24 mouse cellular contexts compared by ENCODE assay signal in the genomic region with DNA sequence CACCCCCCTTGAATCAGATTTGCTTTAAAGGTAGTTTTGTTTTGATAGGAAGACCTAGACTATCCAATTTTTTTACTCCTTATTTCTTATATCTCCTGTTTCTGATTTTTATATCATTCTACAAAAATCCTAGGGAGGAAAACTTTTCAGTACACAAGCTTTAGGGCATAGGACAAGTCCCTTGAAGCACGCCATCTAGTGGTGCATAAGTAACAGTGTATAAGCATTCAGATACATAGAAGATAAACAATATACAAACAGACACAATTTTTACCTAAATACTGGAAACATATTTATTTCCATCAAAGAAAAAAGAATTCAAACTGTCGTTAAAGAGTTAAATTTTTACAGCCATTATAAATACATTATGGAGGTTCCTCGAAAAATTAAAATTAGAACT. TPM values are rescaled to one million over a fixed set of nuclear protein-coding genes. Genes with fewer than 3 reads are reported as not detected.
DNase-seq lines count a peak whose midpoint lies in the region; ATAC-seq and TF ChIP-seq lines count a peak whose summit lies in the region.
"Had no signal": no experiment of that assay in that cellular context is flagged by ENCODE, and none has a peak within 500 bp of the region (broad histone marks: within the 10 kb centered on the region; RNA-seq: fewer than 3 reads in every experiment).

No protein-coding gene starts in this region.

- no peaks in the 10 kb centered on the region for H3K27me3 ChIP-seq in kidney, postnatal 0 days (ENCODE audit: insufficient read depth, low read length)
- H3K27me3 ChIP-seq: embryonic facial prominence, embryonic 15.5 days; heart, embryonic 15.5 days; limb, embryonic 12.5 days; liver, embryonic 12.5 days; megakaryocyte, embryonic 14.5 days; midbrain, embryonic 13.5 days; neural tube, embryonic 12.5 days had no signal

- H3K9ac ChIP-seq in kidney, postnatal 0 days (ENCODE audit: low read depth, low read length): no peak overlapping the region
- H3K9ac ChIP-seq: embryonic facial prominence, embryonic 15.5 days; forebrain, postnatal 0 days; heart, embryonic 15.5 days; limb, embryonic 12.5 days; liver, embryonic 12.5 days; midbrain, embryonic 13.5 days; neural tube, embryonic 12.5 days had no signal

- H3K4me3 ChIP-seq in kidney, postnatal 0 days (replicated peaks; ENCODE audit: low read depth, low read length): no peak overlapping the region
- H3K4me3 ChIP-seq: embryonic facial prominence, embryonic 15.5 days; heart, embryonic 15.5 days; limb, embryonic 12.5 days; liver, embryonic 12.5 days; megakaryocyte, embryonic 14.5 days; midbrain, embryonic 13.5 days; neural tube, embryonic 12.5 days had no signal

- peak; percentile 48; the same call in 1 of the 2 replicates for TF ChIP-seq CTCF in kidney, postnatal 0 days (IDR thresholded peaks at IDR 0.05; ENCODE audit: low read depth)

- no peaks in the 10 kb centered on the region for H3K4me1 ChIP-seq in kidney, postnatal 0 days (replicated peaks; ENCODE audit: insufficient read depth, low read length)
- H3K4me1 ChIP-seq: embryonic facial prominence, embryonic 15.5 days; heart, embryonic 15.5 days; limb, embryonic 12.5 days; liver, embryonic 12.5 days; megakaryocyte, embryonic 14.5 days; midbrain, embryonic 13.5 days; neural tube, embryonic 12.5 days had no signal

- H3K36me3 ChIP-seq in kidney, postnatal 0 days (ENCODE audit: insufficient read depth, low read length): no peaks in the 10 kb centered on the region
- H3K36me3 ChIP-seq: embryonic facial prominence, embryonic 15.5 days; G1E; heart, embryonic 15.5 days; limb, embryonic 12.5 days; liver, embryonic 12.5 days; midbrain, embryonic 13.5 days; neural tube, embryonic 12.5 days had no signal

- no peak overlapping the region for H3K4me2 ChIP-seq in kidney, postnatal 0 days (ENCODE audit: low read length)
- H3K4me2 ChIP-seq: embryonic facial prominence, embryonic 15.5 days; heart, embryonic 15.5 days; limb, embryonic 12.5 days; liver, embryonic 12.5 days; midbrain, embryonic 13.5 days; neural tube, embryonic 12.5 days had no signal

- no peak for ATAC-seq in kidney, postnatal 0 days (replicated peaks; ENCODE audit: low FRiP score, low read depth)
- ATAC-seq: forebrain, postnatal 0 days; hindbrain, postnatal 0 days; liver, embryonic 12.5 days; midbrain, embryonic 13.5 days had no signal

- DNase-seq in embryo, embryonic 10 days (ENCODE audit: low spot score): peak; percentile 8
- DNase-seq in embryo, embryonic 9.5 days (ENCODE audit: extremely low spot score): no peak
- DNase-seq in kidney, postnatal 0 days (ENCODE audit: low spot score): peak; percentile 1
- DNase-seq in kidney, postnatal 10 days: no peak
- DNase-seq in retina, embryonic 14.5 days (ENCODE audit: low spot score): peak; percentile 2
- no peak for DNase-seq in retina, postnatal 1 day
- no peak for DNase-seq in kidney, adult 9 months
- DNase-seq: adrenal gland, postnatal 25 days; cerebellum, adult 8-10 months; cerebellum, postnatal 36 days; forebrain, postnatal 0 days; gastrocnemius, postnatal 36 days; kidney, adult 11 months; lung, adult 2 months; thymus, postnatal 25 days had no signal

- H3K27ac ChIP-seq in kidney, postnatal 0 days: no peak overlapping the region
- H3K27ac ChIP-seq: embryonic facial prominence, embryonic 15.5 days; heart, embryonic 15.5 days; hindbrain, postnatal 0 days; limb, embryonic 12.5 days; liver, embryonic 12.5 days; midbrain, embryonic 13.5 days; neural tube, embryonic 12.5 days had no signal

- no peaks in the 10 kb centered on the region for H3K9me3 ChIP-seq in kidney, postnatal 0 days (replicated peaks; ENCODE audit: low read length)
- H3K9me3 ChIP-seq: embryonic facial prominence, embryonic 15.5 days; G1E; heart, embryonic 15.5 days; limb, embryonic 12.5 days; liver, embryonic 12.5 days; megakaryocyte, embryonic 14.5 days; midbrain, embryonic 13.5 days; neural tube, embryonic 12.5 days had no signal

- WGBS in kidney, postnatal 0 days: 55% methylated on average over 3 of the region's 3 CpGs

RNA-seq across cellular contexts. Expression of gene Hdx, which starts 11.2 kb away (rescaled TPM):
- polyA plus RNA-seq in kidney, postnatal 0 days (2015; fragmentation: Nextera tagmentation; extraction: Ambion mirVana): 0.56 and 0.57 TPM in 2 replicates
- polyA plus RNA-seq: G1E had no signal

Comparison
In these comparisons a context has a peak if more than half of its experiments do, and no peak if none do; other contexts are left out.
1. DNase-seq: peak in embryo, embryonic 10 days (single experiment), kidney, postnatal 0 days (single experiment) and retina, embryonic 14.5 days (single experiment); none in embryo, embryonic 9.5 days (single experiment), kidney, postnatal 10 days (single experiment), retina, postnatal 1 day (single experiment) and kidney, adult 9 months (single experiment).